Mouse (Mus musculus): ENCODE results near the gene Ly6g6d. TPM values are rescaled to one million over a fixed set of nuclear protein-coding genes. Genes with fewer than 3 reads are reported as not detected.

Gene Ly6g6d
- total and polyA plus RNA-seq, 2 experiments: 0.67 TPM; not detected in 1

- peaks cover 3% of the 10 kb centered on the region; the same call in 1 of the 2 replicates for H3K36me3 ChIP-seq (ENCODE audit: control insufficient read depth, insufficient read depth, low read length)
- DNase-seq (ENCODE audit: extremely low read depth, low read depth, low spot score): no peak
- no peak for TF ChIP-seq POLR2A (IDR thresholded peaks at IDR 0.05; ENCODE audit: extremely low read depth, insufficient read depth, low read length)
- H3K4me3 ChIP-seq (ENCODE audit: insufficient read depth, low read depth, low read length): no peak overlapping the region
- H3K27me3 ChIP-seq (ENCODE audit: control insufficient read depth, insufficient read depth, low read length): no peaks in the 10 kb centered on the region
- H3K4me1 ChIP-seq (ENCODE audit: control insufficient read depth, insufficient read depth, low read length): peaks cover 4% of the 10 kb centered on the region; the same call in 1 of the 2 replicates
- no peak overlapping the region for H3K9ac ChIP-seq (ENCODE audit: low read depth, low read length)
- peaks cover 4% of the 10 kb centered on the region for H3K79me2 ChIP-seq (ENCODE audit: control insufficient read depth, insufficient read depth, low read length)
- WGBS: 87% methylated on average over 15 of the region's 15 CpGs
- no peak overlapping the region for H3K27ac ChIP-seq (replicated peaks; ENCODE audit: insufficient read depth, low read depth, low read length)
Measured at GRCm38 (mm10) chr17:35094475-35095365, 16.9 kb upstream of the Ly6g6d start.

- H3K36me3 ChIP-seq (ENCODE audit: control insufficient read depth, insufficient read depth, low read length): 0 out of 2 replicates have a peak, but pooled peaks cover 2% of the 10 kb centered on the region
- no peak for TF ChIP-seq POLR2A (IDR thresholded peaks at IDR 0.05; ENCODE audit: extremely low read depth, insufficient read depth, low read length)
- peaks cover 7% of the 10 kb centered on the region for H3K79me2 ChIP-seq (ENCODE audit: control insufficient read depth, insufficient read depth, low read length)
- H3K27ac ChIP-seq (replicated peaks; ENCODE audit: insufficient read depth, low read depth, low read length): no peak overlapping the region
- H3K4me1 ChIP-seq (ENCODE audit: control insufficient read depth, insufficient read depth, low read length): peaks cover 4% of the 10 kb centered on the region; the same call in 1 of the 2 replicates
- no peak for DNase-seq (ENCODE audit: extremely low read depth, low read depth, low spot score)
- WGBS: 90% methylated on average over 14 of the region's 14 CpGs
- no peaks in the 10 kb centered on the region for H3K27me3 ChIP-seq (ENCODE audit: control insufficient read depth, insufficient read depth, low read length)
- no peak overlapping the region for H3K4me3 ChIP-seq (ENCODE audit: insufficient read depth, low read depth, low read length)
- no peak overlapping the region for H3K9ac ChIP-seq (ENCODE audit: low read depth, low read length)
Measured at GRCm38 (mm10) chr17:35092403-35093198, 14.7 kb upstream of the Ly6g6d start.

GRCm38 (mm10) chr17:35090166-35090932 is 12.5 kb upstream of the Ly6g6d start:
- peak overlapping the region; percentile 99; the same call in 1 of the 2 replicates for H3K4me3 ChIP-seq (ENCODE audit: insufficient read depth, low read depth, low read length)
- no peak for TF ChIP-seq CTCF (IDR thresholded peaks at IDR 0.05; ENCODE audit: low read depth, low read length)
- TF ChIP-seq POLR2A (IDR thresholded peaks at IDR 0.05; ENCODE audit: extremely low read depth, insufficient read depth, low read length): no peak
- 50% methylated on average over 8 of the region's 8 CpGs for WGBS
- H3K79me2 ChIP-seq (ENCODE audit: control insufficient read depth, insufficient read depth, low read length): peaks cover 7% of the 10 kb centered on the region
- 0 out of 2 replicates have a peak, but pooled peaks cover 2% of the 10 kb centered on the region for H3K36me3 ChIP-seq (ENCODE audit: control insufficient read depth, insufficient read depth, low read length)
- H3K27ac ChIP-seq (replicated peaks; ENCODE audit: insufficient read depth, low read depth, low read length): peak overlapping the region; percentile 48
- peak; percentile 74 for DNase-seq (ENCODE audit: extremely low read depth, low read depth, low spot score)
- H3K9ac ChIP-seq (ENCODE audit: low read depth, low read length): peak overlapping the region; percentile 43; the same call in 1 of the 2 replicates
- no peaks in the 10 kb centered on the region for H3K27me3 ChIP-seq (ENCODE audit: control insufficient read depth, insufficient read depth, low read length)
- H3K4me1 ChIP-seq (ENCODE audit: control insufficient read depth, insufficient read depth, low read length): peaks cover 4% of the 10 kb centered on the region; the same call in 1 of the 2 replicates

GRCm38 (mm10) chr17:35088825-35089644 is 11.2 kb upstream of the Ly6g6d start, which contains the start of gene Abhd16a:
TSS of gene Abhd16a (plus strand) at chr17:35089263.
- peak; percentile 71 for DNase-seq (ENCODE audit: extremely low read depth, low read depth, low spot score)
- Histone ChIP-seq H3K27ac (replicated peaks; ENCODE audit: insufficient read depth, low read depth, low read length) (peak within 1 kb of the TSS; percentile 100), H3K4me1 (ENCODE audit: control insufficient read depth, insufficient read depth, low read length) (peaks cover 4% of the 10 kb centered on the region; the same call in 1 of the 2 replicates), H3K27me3 (ENCODE audit: control insufficient read depth, insufficient read depth, low read length) (no peaks in the 10 kb centered on the region), H3K36me3 (ENCODE audit: control insufficient read depth, insufficient read depth, low read length) (0 out of 2 replicates have a peak, but pooled peaks cover 2% of the 10 kb centered on the region), H3K9ac (ENCODE audit: low read depth, low read length) (peak within 1 kb of the TSS; percentile 100), H3K4me3 (ENCODE audit: insufficient read depth, low read depth, low read length) (peak within 1 kb of the TSS; percentile 99), H3K79me2 (ENCODE audit: control insufficient read depth, insufficient read depth, low read length) (peaks cover 7% of the 10 kb centered on the region)
- TF ChIP-seq POLR2A (IDR thresholded peaks at IDR 0.05; ENCODE audit: extremely low read depth, insufficient read depth, low read length) (peak; percentile 75), CTCF (IDR thresholded peaks at IDR 0.05; ENCODE audit: low read depth, low read length) (peak; percentile 2; the same call in 1 of the 2 replicates)
- WGBS: 3% methylated on average over 67 of the region's 67 CpGs
